Mouse (Mus musculus) MN1 (cell line): ENCODE results near the gene Lamc3.

Source experiments
- DNase-seq: peaks from one replicate; pipeline ENCODE4 v3.0.0-alpha.2; 2016; ENCODE audit warnings: low spot score

Gene Lamc3

GRCm38 (mm10) chr2:31887030-31887429 lies at the start of gene Lamc3:
TSS of gene Lamc3 (plus strand) at chr2:31887291.
- no peak for DNase-seq

GRCm38 (mm10) chr2:31838868-31839267 lies 48.2 kb upstream of the Lamc3 start:
- DNase-seq = no peak

GRCm38 (mm10) chr2:31844729-31845136 lies 42.4 kb upstream of the Lamc3 start:
- DNase-seq = no peak

DNA sequence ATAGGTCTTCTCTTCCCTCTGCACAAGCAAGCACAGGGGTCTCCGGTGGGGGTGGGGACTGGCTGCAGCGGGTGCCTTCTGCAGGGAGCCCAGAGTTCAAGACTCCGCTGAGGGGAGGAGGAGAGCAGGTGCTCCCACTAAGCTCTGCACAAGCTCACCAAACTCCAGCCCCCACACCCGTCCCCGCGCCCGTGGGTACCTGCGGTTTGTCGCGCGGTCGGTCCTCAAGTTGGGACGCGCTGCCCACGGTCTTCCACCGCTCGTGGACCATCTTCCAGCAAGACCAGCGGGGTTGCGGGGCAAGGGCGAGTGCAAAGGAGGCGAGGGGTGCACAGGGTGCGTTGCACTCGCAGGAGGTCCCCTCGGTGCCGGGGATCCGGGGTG lies 41.6 kb upstream of the Lamc3 start:
- DNase-seq = no peak

DNA sequence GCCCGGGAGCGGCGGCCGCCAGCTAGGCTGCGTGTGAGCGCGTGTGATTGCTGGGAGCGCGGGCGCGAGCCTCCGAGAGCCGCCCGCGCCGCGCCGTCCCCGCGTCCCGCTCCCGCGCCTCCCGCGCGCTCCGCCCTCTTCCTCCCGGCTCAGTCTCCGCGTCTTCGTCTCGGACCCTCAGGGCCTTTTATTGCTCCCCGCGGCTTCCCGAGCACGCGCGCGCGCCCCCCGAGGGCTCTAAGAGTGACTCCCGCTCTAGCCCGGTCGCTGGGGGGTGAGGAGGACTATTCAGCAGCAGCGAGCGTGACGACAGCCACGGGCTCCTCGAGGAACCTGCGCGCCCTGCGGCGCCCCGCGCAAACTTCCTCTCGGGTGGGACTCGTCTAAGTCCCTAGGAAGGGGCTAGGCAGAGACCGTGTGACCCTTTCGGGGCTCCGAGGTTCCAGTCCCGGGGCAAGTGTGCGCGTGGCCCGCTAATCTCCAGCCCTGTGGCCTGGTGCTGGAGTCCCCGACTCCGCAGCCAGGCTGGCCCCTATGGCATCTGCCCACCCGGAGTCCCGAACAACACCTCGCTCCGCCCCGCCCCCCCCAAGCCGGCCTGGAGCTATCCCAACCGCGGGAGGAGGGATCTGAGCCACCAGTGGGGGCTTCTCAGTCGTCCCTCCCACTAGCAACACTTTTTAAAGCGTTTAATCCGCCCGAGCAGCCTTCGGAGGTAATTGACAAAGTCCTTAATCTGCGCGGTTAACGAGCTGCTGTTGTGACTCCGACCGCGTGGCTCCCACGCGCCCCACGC lies 41.0 kb upstream of the Lamc3 start, which contains the start of gene Fibcd1:
Gene Fibcd1 (minus strand): TSS at position 110 of the 796 bp plus-strand sequence.
- no peak for DNase-seq

GRCm38 (mm10) chr2:31846692-31847660 lies 40.1 kb upstream of the Lamc3 start:
- DNase-seq = peak; percentile 51

DNA sequence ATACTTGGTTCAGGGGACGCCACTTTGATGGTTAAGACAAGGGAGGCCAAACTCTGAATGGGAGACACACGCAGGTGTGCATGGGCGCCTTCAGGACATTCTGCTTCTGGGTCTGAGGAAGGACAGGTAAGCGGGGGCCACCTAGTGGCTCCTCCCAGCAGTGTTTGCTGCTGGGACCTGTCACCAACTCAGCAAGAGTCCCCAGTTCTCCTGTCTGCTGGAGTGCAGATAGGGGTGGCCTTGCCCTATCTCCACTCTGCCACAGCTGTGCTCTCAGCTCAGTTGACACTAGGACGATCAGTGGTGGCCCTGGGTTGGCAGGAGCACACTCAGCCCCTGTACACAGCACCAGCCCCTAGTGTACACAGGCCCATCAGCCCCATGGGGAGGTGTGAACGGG lies 39.2 kb upstream of the Lamc3 start:
- DNase-seq = no peak

- DNase-seq = no peak
These were observed 37.0 kb upstream of the Lamc3 start for GRCm38 (mm10) chr2:31850141-31850540.

GRCm38 (mm10) chr2:31855991-31856390 lies 31.1 kb upstream of the Lamc3 start:
- DNase-seq = no peak

DNA sequence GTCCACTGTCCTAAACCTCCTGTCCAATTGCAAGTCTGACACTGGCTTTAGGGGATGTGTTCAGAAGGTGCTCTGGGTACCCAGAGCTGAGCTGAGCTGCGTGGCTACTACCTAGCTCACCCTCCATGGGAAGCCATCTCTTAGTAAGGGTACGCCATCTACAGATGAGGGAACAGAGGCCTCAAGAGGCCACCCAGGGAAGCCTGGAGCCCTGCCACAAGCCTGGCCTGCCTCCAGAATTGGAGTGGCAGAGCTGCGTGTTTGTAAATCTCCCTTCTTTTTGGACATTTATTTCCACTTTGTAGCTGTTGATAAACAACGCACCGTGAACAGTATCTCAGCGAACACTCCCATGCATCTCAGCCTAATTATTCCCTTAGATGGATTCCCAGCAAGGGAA lies 29.9 kb upstream of the Lamc3 start:
- DNase-seq = no peak

DNA sequence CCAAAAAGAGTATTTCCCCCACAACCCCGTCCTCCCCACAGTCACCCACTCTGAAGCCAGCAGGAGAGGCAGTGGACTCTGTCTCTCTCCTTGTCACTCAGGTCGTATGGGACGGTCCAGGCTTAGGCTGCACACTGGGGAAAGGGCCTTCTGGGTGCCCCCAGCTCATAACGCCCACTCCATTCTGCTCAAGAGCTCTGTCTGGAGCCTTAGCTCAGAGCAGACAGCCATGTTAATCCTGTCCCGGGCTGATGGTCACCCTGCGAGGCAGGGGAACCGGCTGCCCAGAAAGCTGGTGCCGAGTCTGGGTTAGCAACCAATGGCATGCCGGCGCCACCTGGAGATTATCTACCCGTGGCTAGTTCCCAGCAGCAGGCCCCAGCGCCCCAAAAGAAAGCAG lies 28.6 kb upstream of the Lamc3 start:
- DNase-seq = no peak

DNA sequence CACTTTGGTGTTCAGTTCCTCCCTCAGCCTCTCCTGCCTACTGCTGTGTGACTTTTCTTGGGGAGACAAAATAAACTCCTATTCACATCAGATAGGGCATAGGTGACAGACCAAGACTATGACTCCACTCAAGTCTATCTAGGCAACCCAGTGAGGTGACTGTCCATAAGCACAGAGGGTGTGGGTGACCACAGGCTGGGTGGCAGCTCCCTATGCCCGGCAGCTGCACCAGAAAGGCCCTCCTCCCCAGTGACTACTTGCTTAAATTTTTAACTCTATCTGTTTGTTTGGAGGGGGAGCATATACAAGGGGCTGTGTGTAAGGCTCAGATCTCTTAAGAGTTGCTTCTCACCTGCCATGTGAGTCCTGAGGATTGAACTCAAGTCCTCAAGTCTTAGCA lies 24.2 kb upstream of the Lamc3 start:
- no peak for DNase-seq

GRCm38 (mm10) chr2:31863766-31864165 lies 23.3 kb upstream of the Lamc3 start:
- no peak for DNase-seq

DNA sequence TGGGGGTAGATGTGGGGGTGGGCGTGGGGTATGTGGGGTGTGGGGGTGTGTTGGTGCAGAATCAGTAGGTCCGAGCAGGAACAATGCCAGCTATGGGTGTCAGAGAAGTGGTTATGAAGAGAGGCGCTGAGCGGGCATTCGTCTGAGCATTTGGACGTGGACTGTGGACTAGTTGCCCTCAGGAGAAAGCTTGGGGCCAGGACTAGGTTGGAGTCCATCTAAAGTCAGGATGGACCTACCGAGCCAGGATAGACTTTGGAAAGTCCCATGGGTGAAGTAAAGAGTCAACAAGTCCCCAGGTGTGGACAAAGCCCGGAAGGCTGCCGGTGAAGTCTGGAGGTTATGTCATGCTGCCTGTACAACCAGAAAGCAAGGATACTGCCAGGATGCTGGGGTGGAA lies 22.2 kb upstream of the Lamc3 start:
- no peak for DNase-seq

GRCm38 (mm10) chr2:31865322-31865721 lies 21.8 kb upstream of the Lamc3 start:
- no peak for DNase-seq

DNA sequence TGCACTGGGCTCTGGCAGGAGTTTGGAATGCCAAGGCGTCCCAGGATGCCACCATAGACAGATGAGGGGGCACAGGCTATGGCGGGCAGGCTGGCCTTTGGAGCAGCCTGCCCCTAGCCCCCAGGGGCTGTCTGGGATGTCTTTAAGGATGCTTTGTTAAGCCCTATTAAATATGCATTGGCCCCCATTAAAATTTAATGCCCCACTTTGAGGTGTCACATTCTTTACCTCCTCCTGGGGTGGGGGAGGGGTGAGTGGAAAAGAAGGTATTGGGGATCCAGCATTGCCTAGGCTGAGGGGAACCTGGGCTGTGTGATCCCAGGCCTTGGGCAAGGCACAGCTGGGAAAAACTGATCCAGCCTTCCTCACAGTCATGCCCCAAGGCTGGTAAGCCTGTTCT lies 21.3 kb upstream of the Lamc3 start:
- DNase-seq = no peak

- DNase-seq = no peak
These were observed 19.1 kb upstream of the Lamc3 start for GRCm38 (mm10) chr2:31867773-31868537.

DNA sequence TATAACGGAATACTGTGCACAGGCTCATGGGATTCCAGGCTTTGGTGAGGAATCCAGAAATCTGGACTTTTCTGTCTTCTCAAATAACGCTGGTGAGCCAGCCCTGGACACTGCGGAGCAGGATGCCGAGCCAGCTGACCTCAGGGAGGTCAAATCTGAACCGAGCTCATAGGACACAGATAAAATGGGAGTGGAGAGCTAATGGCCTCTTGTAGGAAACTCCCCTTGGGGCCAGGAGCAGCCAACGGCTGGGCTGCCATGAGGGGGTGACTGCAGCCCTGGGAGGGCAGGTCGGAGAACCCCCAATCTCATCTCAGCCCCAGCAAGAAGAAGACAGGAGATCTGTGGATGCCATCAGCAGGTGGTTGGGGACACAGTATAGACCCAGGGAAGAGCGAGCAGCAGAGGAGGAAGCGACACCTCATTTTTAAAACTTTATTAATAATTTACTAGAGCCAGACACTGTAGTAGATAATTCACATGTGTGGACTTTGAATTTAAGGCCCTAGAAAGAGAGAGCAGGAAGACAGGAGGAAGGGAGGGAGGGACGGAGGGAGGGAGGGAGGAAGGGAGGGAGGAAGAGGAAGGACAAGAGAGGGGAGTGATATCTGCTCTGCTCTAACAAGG lies 18.4 kb upstream of the Lamc3 start:
- DNase-seq = no peak

GRCm38 (mm10) chr2:31869692-31870091 lies 17.4 kb upstream of the Lamc3 start:
- no peak for DNase-seq

GRCm38 (mm10) chr2:31870683-31871082 lies 16.4 kb upstream of the Lamc3 start:
- no peak for DNase-seq

DNA sequence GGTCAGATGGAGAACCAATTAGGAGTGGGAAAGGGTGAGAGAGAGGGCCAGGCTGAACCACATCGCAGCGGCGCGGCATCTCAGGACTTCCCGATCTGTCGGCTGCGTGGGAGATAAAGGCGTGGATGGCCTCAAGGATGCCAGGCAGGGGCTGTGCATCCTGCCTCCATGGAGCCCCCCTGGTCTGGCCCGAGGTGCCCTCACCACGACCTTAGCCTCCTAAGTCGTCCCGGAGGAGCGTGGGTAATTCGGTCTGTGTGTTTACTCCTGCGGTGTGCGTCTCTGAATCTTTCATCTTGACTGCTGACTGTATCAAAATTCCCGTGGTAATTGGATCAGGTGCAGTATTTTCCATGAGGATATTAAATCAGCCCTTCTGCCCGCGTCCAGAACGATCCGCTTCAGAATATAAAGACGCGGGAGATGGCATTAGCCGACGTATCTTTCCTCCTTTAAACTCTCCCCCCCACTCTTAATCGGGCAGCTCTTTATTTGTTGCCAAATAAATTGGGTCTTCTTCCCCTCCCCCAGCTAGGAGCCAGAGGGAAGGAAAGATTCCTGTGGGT lies 12.7 kb upstream of the Lamc3 start:
- no peak for DNase-seq
